Mouse (Mus musculus): ENCODE data around the gene Ddx17. TPM values are rescaled to one million over a fixed set of nuclear protein-coding genes. Genes with fewer than 3 reads are reported as not detected.
A peak's percentile ranks its signal among the peaks of the same experiment; 100 is the strongest.

Ddx17 gene
- polyA plus RNA-seq, 1 experiment, result 554 TPM

DNA sequence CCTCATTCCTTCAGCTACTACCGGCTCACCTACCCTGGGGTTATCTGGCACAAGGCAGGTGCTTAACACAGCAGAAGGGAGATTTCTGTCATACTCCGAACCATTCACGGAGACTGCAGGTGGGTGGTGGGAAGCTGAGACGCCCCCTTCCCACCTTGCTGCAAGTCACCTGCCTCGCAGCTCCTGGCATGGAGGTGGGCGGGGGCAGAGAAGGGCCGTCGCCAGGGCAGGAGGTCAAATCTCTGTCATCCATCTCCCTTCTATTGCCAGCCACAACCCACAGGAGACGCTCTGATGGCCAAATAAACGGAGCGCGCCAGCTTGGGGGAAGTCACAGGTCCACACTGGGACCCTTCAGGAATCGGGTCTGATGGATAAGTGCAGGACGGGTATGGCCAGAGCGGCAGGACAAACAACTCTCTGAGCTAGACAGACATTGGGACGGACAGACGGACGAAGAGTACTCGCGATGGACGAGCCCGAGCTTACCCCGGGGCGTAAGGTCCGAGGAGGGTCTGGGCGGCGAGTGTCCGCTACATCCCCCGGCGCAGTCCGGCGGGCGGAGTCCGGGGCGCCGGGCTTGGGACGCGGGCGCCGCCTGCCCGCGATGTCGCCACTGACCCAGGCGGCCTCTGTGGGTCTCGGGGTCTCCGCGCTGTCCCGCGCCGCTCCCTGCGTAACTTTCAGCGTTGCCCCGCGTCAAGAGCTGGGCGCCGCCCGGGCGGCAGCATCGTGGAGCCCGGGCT, 41.7 kb downstream of the Ddx17 start, which contains the start of gene Kcnj4:
Gene Kcnj4, minus strand, starts transcription at position 535 of the 746 bp plus-strand sequence.
- H3K4me1 ChIP-seq (replicated peaks; ENCODE audit: control insufficient read depth, insufficient read depth, low read length), result peaks cover 5% of the 10 kb centered on the region; the same call in 1 of the 2 replicates
- no peak within 1 kb of the TSS for H3K27ac ChIP-seq (ENCODE audit: control insufficient read depth, insufficient read depth, low read length)
- H3K36me3 ChIP-seq (ENCODE audit: control insufficient read depth, insufficient read depth, low read length), result no peaks in the 10 kb centered on the region
- H3K27me3 ChIP-seq (ENCODE audit: control insufficient read depth, insufficient read depth, low read length), result peaks cover 37% of the 10 kb centered on the region
- no peak for DNase-seq
- H3K4me3 ChIP-seq (ENCODE audit: control insufficient read depth, insufficient read depth, low read length), result peak within 1 kb of the TSS; percentile 12; the same call in 1 of the 2 replicates
- no peak for TF ChIP-seq POLR2A (IDR thresholded peaks at IDR 0.05; ENCODE audit: control insufficient read depth, extremely low read depth, insufficient read depth, low read length, poor library complexity)
- no peak for TF ChIP-seq CTCF (IDR thresholded peaks at IDR 0.05; ENCODE audit: borderline replicate concordance, control insufficient read depth, extremely low read depth, insufficient read depth, low read length, poor library complexity)
- WGBS, result 6% methylated on average over 59 of the region's 60 CpGs

DNA sequence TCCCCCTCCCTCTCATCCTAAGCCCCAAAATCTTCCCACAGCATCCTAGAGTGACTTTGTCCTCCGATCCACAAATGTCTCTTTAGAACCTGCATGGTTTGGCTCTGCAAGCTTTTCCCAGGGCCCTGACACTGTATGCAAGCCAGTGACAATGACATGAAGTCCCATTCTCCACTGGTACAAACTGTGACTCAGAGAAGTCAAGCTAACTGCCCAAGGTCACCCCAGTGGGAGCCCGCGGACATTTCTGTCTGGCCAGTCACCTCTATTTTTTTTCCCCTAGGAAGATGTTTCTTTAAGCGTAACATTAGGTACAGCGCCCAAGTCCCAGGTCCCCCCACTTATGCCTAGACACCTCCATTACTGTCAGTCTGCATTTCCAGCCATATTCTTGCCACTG, 43.1 kb downstream of the Ddx17 start:
- Histone ChIP-seq H3K36me3 (ENCODE audit: control insufficient read depth, insufficient read depth, low read length) (no peaks in the 10 kb centered on the region), H3K27ac (ENCODE audit: control insufficient read depth, insufficient read depth, low read length) (no peak overlapping the region), H3K4me3 (ENCODE audit: control insufficient read depth, insufficient read depth, low read length) (no peak overlapping the region), H3K4me1 (replicated peaks; ENCODE audit: control insufficient read depth, insufficient read depth, low read length) (peaks cover 5% of the 10 kb centered on the region; the same call in 1 of the 2 replicates), H3K27me3 (ENCODE audit: control insufficient read depth, insufficient read depth, low read length) (peaks cover 35% of the 10 kb centered on the region)
- 78% methylated on average over 5 of the region's 5 CpGs for WGBS
- DNase-seq, result no peak
- no peak for TF ChIP-seq CTCF (IDR thresholded peaks at IDR 0.05; ENCODE audit: borderline replicate concordance, control insufficient read depth, extremely low read depth, insufficient read depth, low read length, poor library complexity)
- TF ChIP-seq POLR2A (IDR thresholded peaks at IDR 0.05; ENCODE audit: control insufficient read depth, extremely low read depth, insufficient read depth, low read length, poor library complexity), result no peak

DNA sequence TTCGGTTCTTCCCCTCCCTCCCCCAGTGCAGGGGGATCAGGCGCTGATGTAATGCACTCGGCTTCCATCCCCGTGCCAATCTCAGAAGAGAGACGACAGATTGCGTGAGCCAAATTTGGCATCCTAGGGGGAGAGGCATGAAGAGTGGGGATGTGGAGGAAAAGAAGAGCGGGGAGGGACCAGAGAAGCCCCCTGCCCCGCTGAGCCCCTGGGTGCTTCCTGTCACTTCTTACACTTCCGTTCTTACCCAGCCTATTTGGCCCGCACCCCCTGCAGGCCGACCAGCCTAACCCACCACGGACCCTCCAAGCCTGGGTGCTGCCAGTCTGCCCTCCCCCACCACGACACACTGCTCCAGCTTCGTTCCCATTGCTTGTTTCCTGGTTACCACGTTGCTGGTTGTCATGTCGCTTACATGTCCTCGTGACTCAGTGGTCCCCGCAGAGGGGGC, 43.6 kb downstream of the Ddx17 start:
- Histone ChIP-seq H3K4me3 (ENCODE audit: control insufficient read depth, insufficient read depth, low read length) (no peak overlapping the region), H3K27ac (ENCODE audit: control insufficient read depth, insufficient read depth, low read length) (no peak overlapping the region), H3K4me1 (replicated peaks; ENCODE audit: control insufficient read depth, insufficient read depth, low read length) (peaks cover 5% of the 10 kb centered on the region; the same call in 1 of the 2 replicates), H3K36me3 (ENCODE audit: control insufficient read depth, insufficient read depth, low read length) (no peaks in the 10 kb centered on the region), H3K27me3 (ENCODE audit: control insufficient read depth, insufficient read depth, low read length) (peaks cover 34% of the 10 kb centered on the region)
- no peak for TF ChIP-seq CTCF (IDR thresholded peaks at IDR 0.05; ENCODE audit: borderline replicate concordance, control insufficient read depth, extremely low read depth, insufficient read depth, low read length, poor library complexity)
- TF ChIP-seq POLR2A (IDR thresholded peaks at IDR 0.05; ENCODE audit: control insufficient read depth, extremely low read depth, insufficient read depth, low read length, poor library complexity), result no peak
- DNase-seq, result no peak
- 20% methylated on average over 18 of the region's 18 CpGs for WGBS

DNA sequence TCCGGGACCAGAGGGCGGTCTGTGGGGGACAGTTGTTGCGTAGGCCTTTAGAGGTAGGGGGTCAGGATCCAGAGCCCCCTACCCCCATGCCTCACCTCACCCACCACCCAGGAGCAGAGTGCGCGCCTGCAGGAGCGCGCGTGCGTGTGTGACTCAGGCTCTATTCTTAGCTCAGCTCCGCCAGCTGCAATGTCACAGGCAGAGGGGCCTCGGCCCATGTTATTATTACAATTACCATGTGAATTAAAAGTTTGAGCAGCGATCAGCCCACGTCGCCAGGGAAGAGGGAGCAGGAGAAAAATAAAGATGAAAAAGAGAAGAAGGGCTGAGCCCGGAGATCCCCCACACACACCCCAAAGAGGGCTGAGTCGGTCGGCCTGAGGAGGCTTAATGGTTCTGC, 46.4 kb downstream of the Ddx17 start:
- H3K4me1 ChIP-seq (replicated peaks; ENCODE audit: control insufficient read depth, insufficient read depth, low read length), result no peaks in the 10 kb centered on the region
- 92% methylated on average over 17 of the region's 17 CpGs for WGBS
- no peak overlapping the region for H3K27ac ChIP-seq (ENCODE audit: control insufficient read depth, insufficient read depth, low read length)
- DNase-seq, result no peak
- no peaks in the 10 kb centered on the region for H3K36me3 ChIP-seq (ENCODE audit: control insufficient read depth, insufficient read depth, low read length)
- TF ChIP-seq CTCF (IDR thresholded peaks at IDR 0.05; ENCODE audit: borderline replicate concordance, control insufficient read depth, extremely low read depth, insufficient read depth, low read length, poor library complexity), result no peak
- TF ChIP-seq POLR2A (IDR thresholded peaks at IDR 0.05; ENCODE audit: control insufficient read depth, extremely low read depth, insufficient read depth, low read length, poor library complexity), result no peak
- no peak overlapping the region for H3K4me3 ChIP-seq (ENCODE audit: control insufficient read depth, insufficient read depth, low read length)
- peaks cover 13% of the 10 kb centered on the region for H3K27me3 ChIP-seq (ENCODE audit: control insufficient read depth, insufficient read depth, low read length)

DNA sequence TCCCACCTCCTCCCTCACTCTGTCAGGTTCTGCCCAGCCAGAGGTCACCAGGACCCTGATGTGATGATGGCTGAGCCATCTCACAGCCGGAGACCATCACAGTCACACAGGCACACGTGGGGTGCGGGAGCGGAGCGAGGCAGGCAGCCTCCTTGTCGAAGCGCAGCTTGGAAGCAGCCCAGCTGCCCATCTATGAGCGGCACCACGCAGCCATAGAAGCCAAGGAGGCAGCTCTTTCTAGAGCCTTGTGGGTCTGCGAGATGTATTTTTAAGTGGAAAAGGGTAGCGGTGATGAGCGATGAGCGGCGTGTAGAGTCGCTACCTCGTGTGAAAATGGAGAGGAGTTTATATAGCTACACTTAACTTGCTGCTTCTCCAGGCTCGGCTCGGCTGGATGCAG, 53.0 kb downstream of the Ddx17 start:
- TF ChIP-seq POLR2A (IDR thresholded peaks at IDR 0.05; ENCODE audit: control insufficient read depth, extremely low read depth, insufficient read depth, low read length, poor library complexity), result no peak
- TF ChIP-seq CTCF (IDR thresholded peaks at IDR 0.05; ENCODE audit: borderline replicate concordance, control insufficient read depth, extremely low read depth, insufficient read depth, low read length, poor library complexity), result no peak
- no peaks in the 10 kb centered on the region for H3K27me3 ChIP-seq (ENCODE audit: control insufficient read depth, insufficient read depth, low read length)
- WGBS, result 71% methylated on average over 18 of the region's 18 CpGs

DNA sequence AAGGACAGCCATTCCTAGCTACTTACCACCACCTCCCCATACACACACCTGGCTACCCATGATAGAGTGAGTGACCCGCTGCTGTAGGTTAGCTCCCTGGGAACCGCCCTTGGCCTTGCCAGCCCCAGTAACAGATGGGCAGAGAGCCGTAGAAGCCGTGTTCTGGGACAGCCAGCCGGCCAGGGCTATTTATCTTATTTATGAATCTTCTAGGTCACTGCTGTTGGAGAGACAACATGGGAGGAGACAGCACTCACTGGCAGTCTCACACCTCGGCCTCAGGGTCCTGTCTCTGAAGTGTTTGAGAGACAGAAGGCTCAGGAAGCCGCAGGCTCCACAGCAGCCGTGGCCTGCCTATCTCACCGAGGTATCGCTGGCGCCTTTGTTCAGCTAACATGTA, 57.1 kb downstream of the Ddx17 start:
- Histone ChIP-seq H3K27me3 (ENCODE audit: control insufficient read depth, insufficient read depth, low read length) (no peaks in the 10 kb centered on the region), H3K4me3 (ENCODE audit: control insufficient read depth, insufficient read depth, low read length) (no peak overlapping the region), H3K27ac (ENCODE audit: control insufficient read depth, insufficient read depth, low read length) (no peak overlapping the region), H3K36me3 (ENCODE audit: control insufficient read depth, insufficient read depth, low read length) (no peaks in the 10 kb centered on the region), H3K4me1 (replicated peaks; ENCODE audit: control insufficient read depth, insufficient read depth, low read length) (no peaks in the 10 kb centered on the region)
- DNase-seq, result no peak
- TF ChIP-seq CTCF (IDR thresholded peaks at IDR 0.05; ENCODE audit: borderline replicate concordance, control insufficient read depth, extremely low read depth, insufficient read depth, low read length, poor library complexity) (no peak), POLR2A (IDR thresholded peaks at IDR 0.05; ENCODE audit: control insufficient read depth, extremely low read depth, insufficient read depth, low read length, poor library complexity) (no peak)
- WGBS, result 79% methylated on average over 11 of the region's 11 CpGs

More for the DNA sequence above, 53.0 kb downstream of the Ddx17 start:
- Histone ChIP-seq H3K36me3 (ENCODE audit: control insufficient read depth, insufficient read depth, low read length) (no peaks in the 10 kb centered on the region), H3K4me3 (ENCODE audit: control insufficient read depth, insufficient read depth, low read length) (no peak overlapping the region), H3K4me1 (replicated peaks; ENCODE audit: control insufficient read depth, insufficient read depth, low read length) (no peaks in the 10 kb centered on the region), H3K27ac (ENCODE audit: control insufficient read depth, insufficient read depth, low read length) (no peak overlapping the region)
- DNase-seq, result no peak

Measured in thymus, adult 2 months (tissue).